Mouse (Mus musculus) splenic B cell, adult 2 months (primary cell): Measurements from ENCODE around the gene Macc1.

Experiments used
- DNase-seq: peaks from one replicate; pipeline ENCODE4 v3.0.0-alpha.2; 2011; ENCODE audit warnings: low read depth, low spot score
- H3K27me3 ChIP-seq: 2 replicates; pipeline ENCODE4 v1.6.1; 2012; ENCODE audit warnings: mild to moderate bottlenecking, low read length, moderate library complexity, mixed read lengths; ENCODE audit not compliant: control insufficient read depth, poor library complexity, insufficient read depth, severe bottlenecking
- H3K36me3 ChIP-seq: 2 replicates; pipeline ENCODE4 v1.6.1; 2012; ENCODE audit warnings: mild to moderate bottlenecking, low read length, moderate library complexity, mixed read lengths; ENCODE audit not compliant: control insufficient read depth, poor library complexity, insufficient read depth, severe bottlenecking

The Macc1 gene

GRCm38 (mm10) chr12:119357418-119358241, 43.6 kb downstream of the Macc1 start:
- Histone ChIP-seq H3K27me3 (no peaks in the 10 kb centered on the region), H3K36me3 (no peaks in the 10 kb centered on the region)
- DNase-seq: no peak

GRCm38 (mm10) chr12:119358242-119358515, 44.1 kb downstream of the Macc1 start:
- DNase-seq: no peak
- no peaks in the 10 kb centered on the region for H3K36me3 ChIP-seq

DNA sequence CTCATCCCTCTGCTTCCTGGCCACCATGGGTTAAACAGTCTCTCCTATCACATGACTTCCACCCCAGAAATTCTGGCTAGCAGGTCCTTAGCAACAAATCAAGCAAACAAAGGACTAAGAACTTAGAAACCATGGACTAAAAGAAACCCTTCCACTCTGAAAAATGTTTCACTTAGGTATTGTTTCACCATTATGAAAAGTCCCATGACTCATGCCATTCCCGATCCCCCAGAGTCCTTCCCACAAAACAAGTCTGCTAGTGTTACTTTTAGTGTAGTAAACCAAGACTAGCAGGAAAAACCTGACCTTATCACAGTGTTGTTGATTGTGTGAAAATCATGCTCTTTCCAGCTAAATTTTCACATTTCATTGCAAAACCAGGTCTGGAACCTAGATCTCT, 51.0 kb downstream of the Macc1 start:
- no peaks in the 10 kb centered on the region for H3K27me3 ChIP-seq
- no peaks in the 10 kb centered on the region for H3K36me3 ChIP-seq
- DNase-seq: no peak

More at GRCm38 (mm10) chr12:119358242-119358515, 44.1 kb downstream of the Macc1 start:
- H3K27me3 ChIP-seq: no peaks in the 10 kb centered on the region

DNA sequence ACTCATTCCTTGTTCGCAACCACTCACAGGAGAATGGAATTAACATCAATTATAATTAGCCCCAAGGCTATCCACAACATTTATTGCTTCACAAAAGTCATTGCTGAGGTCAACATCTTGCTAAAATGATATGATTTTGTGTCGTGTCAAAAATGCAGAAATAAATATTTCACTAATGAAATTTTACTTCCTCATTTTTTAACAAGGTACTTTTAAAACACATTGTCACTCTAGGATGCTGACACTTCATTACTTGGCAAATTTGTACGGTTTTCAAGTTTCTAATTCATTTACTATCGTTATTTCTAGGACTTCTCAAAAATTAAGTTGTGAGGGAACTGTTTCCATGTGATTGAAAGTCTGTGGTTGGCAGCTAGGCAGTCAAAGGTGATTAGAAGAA, 55.8 kb downstream of the Macc1 start:
- no peak for DNase-seq
- Histone ChIP-seq H3K36me3 (no peaks in the 10 kb centered on the region), H3K27me3 (no peaks in the 10 kb centered on the region)

- Histone ChIP-seq H3K36me3 (no peaks in the 10 kb centered on the region), H3K27me3 (no peaks in the 10 kb centered on the region)
- no peak for DNase-seq
These were observed 58.3 kb downstream of the Macc1 start for GRCm38 (mm10) chr12:119372359-119372758.

DNA sequence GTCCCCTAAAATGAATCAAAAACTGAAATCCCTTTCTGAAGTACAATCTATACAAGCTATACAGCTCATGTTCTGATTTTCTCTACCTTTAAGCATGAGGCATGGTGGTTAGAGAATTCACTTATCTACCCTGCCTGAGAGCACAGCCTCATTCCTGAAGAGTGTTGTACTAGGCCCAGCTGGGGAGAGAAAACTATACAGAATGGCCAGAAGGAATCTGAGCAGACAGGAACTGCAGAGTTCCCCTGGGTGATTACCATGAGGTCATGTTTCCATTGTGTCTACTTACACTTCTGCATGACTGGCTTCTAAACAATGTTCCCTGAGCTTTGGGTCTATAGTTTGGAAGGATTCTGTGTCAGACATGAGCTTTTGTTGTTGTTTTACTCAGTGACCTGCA, 62.8 kb downstream of the Macc1 start:
- DNase-seq: no peak
- H3K36me3 ChIP-seq: no peaks in the 10 kb centered on the region
- no peaks in the 10 kb centered on the region for H3K27me3 ChIP-seq

- no peak for DNase-seq
- no peaks in the 10 kb centered on the region for H3K36me3 ChIP-seq
- H3K27me3 ChIP-seq: no peaks in the 10 kb centered on the region
These were observed 67.8 kb downstream of the Macc1 start for GRCm38 (mm10) chr12:119381839-119382238.

- Histone ChIP-seq H3K27me3 (no peaks in the 10 kb centered on the region), H3K36me3 (no peaks in the 10 kb centered on the region)
- no peak for DNase-seq
These were observed 72.2 kb downstream of the Macc1 start for GRCm38 (mm10) chr12:119386243-119386642.

- Histone ChIP-seq H3K36me3 (no peaks in the 10 kb centered on the region), H3K27me3 (no peaks in the 10 kb centered on the region)
- DNase-seq: no peak
These were observed 72.6 kb downstream of the Macc1 start for GRCm38 (mm10) chr12:119386650-119387049.

- no peaks in the 10 kb centered on the region for H3K36me3 ChIP-seq
- H3K27me3 ChIP-seq: no peaks in the 10 kb centered on the region
- no peak for DNase-seq
These were observed 73.9 kb downstream of the Macc1 start for GRCm38 (mm10) chr12:119387925-119388324.

- Histone ChIP-seq H3K36me3 (no peaks in the 10 kb centered on the region), H3K27me3 (no peaks in the 10 kb centered on the region)
- no peak for DNase-seq
These were observed 76.2 kb downstream of the Macc1 start for GRCm38 (mm10) chr12:119390192-119390684.

GRCm38 (mm10) chr12:119398046-119398659, 84.1 kb downstream of the Macc1 start:
- no peaks in the 10 kb centered on the region for H3K27me3 ChIP-seq
- DNase-seq: no peak
- no peaks in the 10 kb centered on the region for H3K36me3 ChIP-seq

DNA sequence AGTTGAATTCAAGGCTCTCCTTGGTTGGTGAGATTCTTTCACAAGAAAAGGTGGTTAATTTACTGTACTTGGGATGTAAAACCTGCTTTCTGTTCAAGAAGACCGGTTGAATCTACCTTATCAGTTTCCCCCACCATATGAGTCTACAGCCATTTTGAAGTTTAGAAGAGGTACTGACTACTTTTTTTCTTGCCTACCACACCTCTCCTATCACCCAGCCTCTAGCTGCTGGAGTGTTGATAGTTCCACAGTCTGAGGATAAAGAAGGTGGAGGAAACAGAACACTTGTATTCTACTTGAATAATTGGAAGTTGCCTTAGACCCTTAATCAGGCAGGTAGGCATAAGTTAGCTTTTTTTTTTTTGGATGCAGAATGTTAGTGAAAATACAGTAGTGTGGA, 88.2 kb downstream of the Macc1 start:
- no peaks in the 10 kb centered on the region for H3K27me3 ChIP-seq
- H3K36me3 ChIP-seq: no peaks in the 10 kb centered on the region
- DNase-seq: no peak

DNA sequence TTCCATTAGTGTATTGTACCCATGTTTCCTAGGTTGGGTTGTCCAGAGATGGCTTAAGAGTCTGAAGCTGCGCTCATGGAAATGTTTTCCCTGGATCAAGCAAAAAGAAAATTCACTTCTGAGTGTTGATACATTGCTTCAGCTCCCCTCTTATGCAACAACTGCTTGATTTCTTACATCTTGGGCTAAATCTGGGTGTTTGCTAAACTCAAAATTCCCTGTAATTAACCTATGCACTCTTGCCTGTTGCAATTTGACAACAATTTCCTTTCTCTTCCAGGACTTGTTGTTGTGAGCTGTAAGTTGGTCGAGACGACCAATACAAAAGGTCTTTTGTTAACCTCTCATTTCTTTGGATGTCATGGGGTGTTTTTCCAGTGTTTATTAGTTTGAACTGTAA, 88.7 kb downstream of the Macc1 start:
- DNase-seq: no peak

GRCm38 (mm10) chr12:119404810-119405209, 90.7 kb downstream of the Macc1 start:
- no peaks in the 10 kb centered on the region for H3K36me3 ChIP-seq
- no peak for DNase-seq
- H3K27me3 ChIP-seq: no peaks in the 10 kb centered on the region

More for the DNA sequence above, 88.7 kb downstream of the Macc1 start:
- H3K36me3 ChIP-seq: no peaks in the 10 kb centered on the region
- H3K27me3 ChIP-seq: no peaks in the 10 kb centered on the region
